Mouse (Mus musculus): Measurements from ENCODE around the gene Hoxa13. TPM values are rescaled to one million over a fixed set of nuclear protein-coding genes. Genes with fewer than 3 reads are reported as not detected.

Hoxa13 gene
- polyA plus RNA-seq, 1 experiment from 2014 or later, result 0.35 TPM

GRCm38 (mm10) chr6:52231885-52232567 is 28.7 kb downstream of the Hoxa13 start:
- H3K27me3 ChIP-seq (replicated peaks; ENCODE audit: control insufficient read depth, insufficient read depth, low read length), result peaks cover 98% of the 10 kb centered on the region
- H3K36me3 ChIP-seq (ENCODE audit: control insufficient read depth, insufficient read depth, low read length), result no peaks in the 10 kb centered on the region
- H3K4me3 ChIP-seq (ENCODE audit: low read depth, low read length), result peak overlapping the region; percentile 32
- peak; percentile 77 for DNase-seq (ENCODE audit: low spot score)
- H3K4me1 ChIP-seq (replicated peaks; ENCODE audit: control insufficient read depth, insufficient read depth, low read length), result no peaks in the 10 kb centered on the region
- ATAC-seq (replicated peaks; ENCODE audit: low FRiP score, low TSS enrichment, low read depth), result no peak
- peak overlapping the region; percentile 32 for H3K4me2 ChIP-seq (ENCODE audit: low read length)
- no peaks in the 10 kb centered on the region for H3K9me3 ChIP-seq (ENCODE audit: control insufficient read depth, low read length)
- peak overlapping the region; percentile 63 for H3K9ac ChIP-seq (ENCODE audit: low read length)
- peak overlapping the region; percentile 52; the same call in 1 of the 2 replicates for H3K27ac ChIP-seq (ENCODE audit: low read depth)
- 3% methylated on average over 18 of the region's 18 CpGs for WGBS

GRCm38 (mm10) chr6:52230516-52231165 is 30.0 kb downstream of the Hoxa13 start, which contains the start of gene Hoxa9:
TSS of gene Hoxa9 (minus strand) at chr6:52231089.
- ATAC-seq (replicated peaks; ENCODE audit: low FRiP score, low TSS enrichment, low read depth), result 0 out of 2 replicates have a peak, but pooled peaks have one; percentile 30
- WGBS, result 2% methylated on average over 26 of the region's 36 CpGs
- Histone ChIP-seq H3K4me1 (replicated peaks; ENCODE audit: control insufficient read depth, insufficient read depth, low read length) (no peaks in the 10 kb centered on the region), H3K4me3 (ENCODE audit: low read depth, low read length) (peak within 1 kb of the TSS; percentile 32), H3K9me3 (ENCODE audit: control insufficient read depth, low read length) (no peaks in the 10 kb centered on the region), H3K27me3 (replicated peaks; ENCODE audit: control insufficient read depth, insufficient read depth, low read length) (peaks cover 98% of the 10 kb centered on the region), H3K36me3 (ENCODE audit: control insufficient read depth, insufficient read depth, low read length) (no peaks in the 10 kb centered on the region), H3K4me2 (ENCODE audit: low read length) (peak within 1 kb of the TSS; percentile 39), H3K9ac (ENCODE audit: low read length) (peak within 1 kb of the TSS; percentile 63), H3K27ac (ENCODE audit: low read depth) (peak within 1 kb of the TSS; percentile 69)
- peak; percentile 82 for DNase-seq (ENCODE audit: low spot score)

GRCm38 (mm10) chr6:52229558-52230416 is 30.9 kb downstream of the Hoxa13 start:
- Histone ChIP-seq H3K4me3 (ENCODE audit: low read depth, low read length) (peak overlapping the region; percentile 27), H3K4me1 (replicated peaks; ENCODE audit: control insufficient read depth, insufficient read depth, low read length) (no peaks in the 10 kb centered on the region), H3K9me3 (ENCODE audit: control insufficient read depth, low read length) (no peaks in the 10 kb centered on the region), H3K4me2 (ENCODE audit: low read length) (peak overlapping the region; percentile 39), H3K36me3 (ENCODE audit: control insufficient read depth, insufficient read depth, low read length) (no peaks in the 10 kb centered on the region), H3K9ac (ENCODE audit: low read length) (peak overlapping the region; percentile 59), H3K27ac (ENCODE audit: low read depth) (peak overlapping the region; percentile 69), H3K27me3 (replicated peaks; ENCODE audit: control insufficient read depth, insufficient read depth, low read length) (peaks cover 98% of the 10 kb centered on the region)
- DNase-seq (ENCODE audit: low spot score) (peak; percentile 77), ATAC-seq (replicated peaks; ENCODE audit: low FRiP score, low TSS enrichment, low read depth) (no peak)
- WGBS, result 2% methylated on average over 43 of the region's 44 CpGs

- peaks cover 98% of the 10 kb centered on the region for H3K27me3 ChIP-seq (replicated peaks; ENCODE audit: control insufficient read depth, insufficient read depth, low read length)
- H3K4me2 ChIP-seq (ENCODE audit: low read length), result peak overlapping the region; percentile 39
- peak overlapping the region; percentile 59 for H3K9ac ChIP-seq (ENCODE audit: low read length)
- no peaks in the 10 kb centered on the region for H3K4me1 ChIP-seq (replicated peaks; ENCODE audit: control insufficient read depth, insufficient read depth, low read length)
- peak overlapping the region; percentile 27 for H3K4me3 ChIP-seq (ENCODE audit: low read depth, low read length)
- no peaks in the 10 kb centered on the region for H3K9me3 ChIP-seq (ENCODE audit: control insufficient read depth, low read length)
- no peak for ATAC-seq (replicated peaks; ENCODE audit: low FRiP score, low TSS enrichment, low read depth)
- DNase-seq (ENCODE audit: low spot score), result peak; percentile 79
- H3K36me3 ChIP-seq (ENCODE audit: control insufficient read depth, insufficient read depth, low read length), result no peaks in the 10 kb centered on the region
- peak overlapping the region; percentile 69 for H3K27ac ChIP-seq (ENCODE audit: low read depth)
- WGBS, result 3% methylated on average over 38 of the region's 38 CpGs
Measured at GRCm38 (mm10) chr6:52228475-52229465, 31.9 kb downstream of the Hoxa13 start.

- H3K9me3 ChIP-seq (ENCODE audit: control insufficient read depth, low read length), result no peaks in the 10 kb centered on the region
- no peaks in the 10 kb centered on the region for H3K4me1 ChIP-seq (replicated peaks; ENCODE audit: control insufficient read depth, insufficient read depth, low read length)
- DNase-seq (ENCODE audit: low spot score), result peak; percentile 73
- H3K4me3 ChIP-seq (ENCODE audit: low read depth, low read length), result no peak overlapping the region
- ATAC-seq (replicated peaks; ENCODE audit: low FRiP score, low TSS enrichment, low read depth), result no peak
- H3K27me3 ChIP-seq (replicated peaks; ENCODE audit: control insufficient read depth, insufficient read depth, low read length), result peaks cover 98% of the 10 kb centered on the region
- H3K4me2 ChIP-seq (ENCODE audit: low read length), result peak overlapping the region; percentile 96
- whole genome bisulfite sequencing, result 5% methylated on average over 11 of the region's 11 CpGs
- peak overlapping the region; percentile 11; the same call in 1 of the 2 replicates for H3K9ac ChIP-seq (ENCODE audit: low read length)
- peak overlapping the region; percentile 38; the same call in 1 of the 2 replicates for H3K27ac ChIP-seq (ENCODE audit: low read depth)
- H3K36me3 ChIP-seq (ENCODE audit: control insufficient read depth, insufficient read depth, low read length), result no peaks in the 10 kb centered on the region
Measured at GRCm38 (mm10) chr6:52227470-52228222, 33.0 kb downstream of the Hoxa13 start.

- ATAC-seq (replicated peaks; ENCODE audit: low FRiP score, low TSS enrichment, low read depth), result no peak
- H3K4me2 ChIP-seq (ENCODE audit: low read length), result peak overlapping the region; percentile 96
- 5% methylated on average over 26 of the region's 26 CpGs for WGBS
- H3K9ac ChIP-seq (ENCODE audit: low read length), result peak overlapping the region; percentile 11
- H3K4me3 ChIP-seq (ENCODE audit: low read depth, low read length), result peak overlapping the region; percentile 59
- H3K36me3 ChIP-seq (ENCODE audit: control insufficient read depth, insufficient read depth, low read length), result no peaks in the 10 kb centered on the region
- H3K27ac ChIP-seq (ENCODE audit: low read depth), result peak overlapping the region; percentile 38; the same call in 1 of the 2 replicates
- H3K4me1 ChIP-seq (replicated peaks; ENCODE audit: control insufficient read depth, insufficient read depth, low read length), result no peaks in the 10 kb centered on the region
- peak; percentile 81 for DNase-seq (ENCODE audit: low spot score)
- no peaks in the 10 kb centered on the region for H3K9me3 ChIP-seq (ENCODE audit: control insufficient read depth, low read length)
- H3K27me3 ChIP-seq (replicated peaks; ENCODE audit: control insufficient read depth, insufficient read depth, low read length), result peaks cover 98% of the 10 kb centered on the region
Measured at GRCm38 (mm10) chr6:52226569-52227257, 34.0 kb downstream of the Hoxa13 start.
